Mouse (Mus musculus) lung, postnatal 4 days (tissue): ENCODE results near the gene Hpdl.

ENCODE experiments used
- DNase-seq, 2 experiments: peaks; one replicate each; pipeline ENCODE4 v3.0.0; 2021

Gene Hpdl

GRCm38 (mm10) chr4:116796442-116797110, 24.9 kb downstream of the Hpdl start:
- DNase-seq = no peak

GRCm38 (mm10) chr4:116794273-116794672, 27.2 kb downstream of the Hpdl start:
- DNase-seq = no peak

DNA sequence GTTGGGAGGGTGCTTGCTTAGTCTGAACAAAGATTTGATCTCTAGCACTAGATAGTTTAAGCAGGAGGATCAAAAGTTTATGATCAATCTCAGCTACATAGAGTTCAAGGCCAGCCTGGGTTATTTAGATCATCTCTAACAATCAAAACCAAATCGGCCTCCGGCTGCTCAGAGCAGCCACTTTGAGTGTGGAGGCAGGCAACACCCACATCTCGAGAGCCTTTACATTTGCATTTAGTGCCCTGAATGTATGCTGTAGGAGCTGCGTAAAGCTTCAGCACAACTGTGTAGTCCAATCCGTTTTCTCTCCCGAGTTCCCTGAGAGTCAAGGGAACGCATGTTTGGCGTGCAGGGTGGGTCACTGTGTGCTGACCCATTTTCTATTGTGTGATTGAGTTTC, 29.1 kb downstream of the Hpdl start:
- no peak for DNase-seq

- DNase-seq = peak; percentile 32 to 85
Observed at GRCm38 (mm10) chr4:116788956-116789355, 32.6 kb downstream of the Hpdl start.

GRCm38 (mm10) chr4:116787985-116788760, 33.3 kb downstream of the Hpdl start:
- DNase-seq = peak; percentile 17 to 32

DNA sequence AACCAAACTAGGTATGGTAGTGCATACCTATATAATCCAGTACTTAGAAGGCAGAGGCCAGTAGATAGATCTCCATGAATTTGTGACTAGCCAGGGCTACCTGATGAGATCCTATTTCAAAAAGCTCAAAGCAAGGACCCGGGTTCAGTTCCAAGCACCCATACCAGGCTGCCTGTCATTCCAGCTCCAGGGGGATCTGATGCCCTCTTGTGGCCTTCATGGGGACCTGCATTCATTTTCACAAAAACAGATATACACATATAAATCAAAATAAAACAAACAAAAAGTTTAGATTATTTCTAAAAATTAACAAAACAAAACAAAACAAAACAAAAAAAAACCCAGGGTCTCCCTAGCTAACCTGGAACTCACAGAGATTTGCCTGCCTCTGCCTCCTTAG, 34.9 kb downstream of the Hpdl start:
- no peak for DNase-seq

- no peak for DNase-seq
Observed at GRCm38 (mm10) chr4:116782171-116782570, 39.3 kb downstream of the Hpdl start.

GRCm38 (mm10) chr4:116781366-116781765, 40.1 kb downstream of the Hpdl start:
- DNase-seq = no peak

DNA sequence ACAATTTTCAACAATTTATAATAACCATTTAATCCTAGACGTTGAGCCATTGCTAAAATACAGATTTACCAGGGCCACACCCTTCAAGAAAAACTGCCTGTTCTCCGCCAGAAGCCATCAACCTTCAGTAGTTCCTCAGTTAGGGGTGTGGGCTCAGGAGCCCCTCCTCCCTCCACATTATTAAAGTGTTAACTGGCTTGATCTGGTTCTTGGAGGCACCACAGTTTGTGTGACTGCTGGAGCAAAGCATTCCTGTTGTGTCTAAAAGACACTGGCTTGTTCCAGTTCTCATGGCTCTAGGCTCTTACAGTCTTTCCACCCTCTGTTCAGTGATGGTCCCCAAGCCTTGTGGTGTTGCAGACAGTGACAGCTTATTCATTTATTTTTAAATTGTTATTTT, 41.0 kb downstream of the Hpdl start:
- no peak for DNase-seq

- DNase-seq = no peak
Observed at GRCm38 (mm10) chr4:116777079-116777478, 44.4 kb downstream of the Hpdl start.

DNA sequence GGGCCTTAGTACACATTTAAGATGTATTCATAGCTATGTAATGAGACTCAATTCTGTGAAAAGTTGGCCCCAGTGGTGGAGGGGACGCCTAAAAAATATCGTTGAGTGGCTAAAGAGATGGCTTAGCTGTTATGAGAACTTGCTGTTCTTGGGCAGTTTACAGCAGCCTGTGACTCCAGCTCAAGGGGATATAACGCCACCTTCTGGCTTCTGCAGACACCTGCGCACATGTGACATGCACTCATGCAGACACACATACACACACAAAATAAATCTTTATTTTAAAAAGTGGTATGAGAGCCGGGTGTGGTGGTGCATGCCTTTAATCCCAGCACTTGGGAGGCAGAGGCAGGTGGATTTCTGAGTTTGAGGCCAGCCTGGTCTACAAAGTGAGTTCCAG, 45.1 kb downstream of the Hpdl start:
- DNase-seq = no peak
